Mouse (Mus musculus): ENCODE measurements around the gene Tenm4. TPM values are rescaled to one million over a fixed set of nuclear protein-coding genes. Genes with fewer than 3 reads are reported as not detected.

Gene Tenm4
- polyA plus RNA-seq, 1 experiment from 2014 or later = 0.68 TPM

DNA sequence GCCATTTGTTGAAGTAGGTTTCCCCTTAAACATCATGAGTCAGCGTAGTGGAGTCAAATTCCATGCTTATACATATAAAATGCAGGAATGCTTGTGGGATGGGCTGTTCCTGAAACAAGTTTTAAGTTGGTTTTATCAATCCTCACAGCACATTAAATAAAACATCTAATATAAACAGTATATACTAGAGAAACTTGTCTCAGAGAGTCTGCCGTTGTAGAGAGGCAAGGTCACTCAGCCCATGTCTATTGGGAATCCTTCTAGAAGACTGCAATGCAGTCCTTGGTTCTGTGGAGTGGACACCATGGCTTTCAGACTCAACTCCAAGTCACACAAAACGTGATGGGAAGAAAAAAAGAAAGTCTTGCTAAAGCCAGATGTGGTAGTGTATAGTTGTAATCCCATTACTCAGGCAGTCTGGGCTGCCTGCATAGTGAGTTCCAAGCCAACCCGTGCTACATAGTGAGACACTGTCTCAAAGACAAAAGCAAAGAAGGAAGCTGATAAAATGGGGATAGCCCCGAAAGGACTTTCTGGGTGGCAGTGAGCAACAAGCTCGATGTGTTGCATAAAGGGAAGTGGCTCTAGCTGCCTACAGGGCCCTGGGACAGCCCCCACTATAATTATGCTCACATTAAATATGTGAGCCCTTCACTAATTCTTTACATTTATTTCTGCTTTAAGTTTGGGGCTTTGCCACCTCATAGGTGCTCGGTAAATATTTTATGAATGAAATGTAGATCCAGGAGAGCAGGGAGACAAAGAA, 707.6 kb downstream of the Tenm4 start:
- H3K27me3 ChIP-seq (ENCODE audit: insufficient read depth, low read length) = no peaks in the 10 kb centered on the region
- no peaks in the 10 kb centered on the region for H3K9me3 ChIP-seq (ENCODE audit: low read length)
- no peak overlapping the region for H3K4me3 ChIP-seq (ENCODE audit: low read depth, low read length)
- no peak overlapping the region for H3K4me2 ChIP-seq (ENCODE audit: low read depth, low read length)
- H3K27ac ChIP-seq (ENCODE audit: low read depth) = no peak overlapping the region
- WGBS (ENCODE audit: insufficient replicate concordance) = 58% methylated on average over 7 of the region's 7 CpGs
- no peak overlapping the region for H3K9ac ChIP-seq (replicated peaks)
- DNase-seq (no peak), ATAC-seq (no peak)
- TF ChIP-seq CTCF (IDR thresholded peaks at IDR 0.05; ENCODE audit: low read depth) (no peak), EP300 (IDR thresholded peaks at IDR 0.05; ENCODE audit: low read depth) (no peak)
- H3K4me1 ChIP-seq (ENCODE audit: insufficient read depth) = no peaks in the 10 kb centered on the region
- H3K36me3 ChIP-seq (replicated peaks; ENCODE audit: insufficient read depth, low read length) = no peaks in the 10 kb centered on the region

GRCm38 (mm10) chr7:96879593-96879992, 708.5 kb downstream of the Tenm4 start:
- no peak for TF ChIP-seq CTCF (IDR thresholded peaks at IDR 0.05; ENCODE audit: low read depth)
- no peak for TF ChIP-seq EP300 (IDR thresholded peaks at IDR 0.05; ENCODE audit: low read depth)
- Histone ChIP-seq H3K27ac (ENCODE audit: low read depth) (no peak overlapping the region), H3K9me3 (ENCODE audit: low read length) (no peaks in the 10 kb centered on the region), H3K4me1 (ENCODE audit: insufficient read depth) (no peaks in the 10 kb centered on the region), H3K36me3 (replicated peaks; ENCODE audit: insufficient read depth, low read length) (no peaks in the 10 kb centered on the region), H3K4me3 (ENCODE audit: low read depth, low read length) (no peak overlapping the region), H3K27me3 (ENCODE audit: insufficient read depth, low read length) (no peaks in the 10 kb centered on the region), H3K4me2 (ENCODE audit: low read depth, low read length) (no peak overlapping the region), H3K9ac (replicated peaks) (no peak overlapping the region)
- ATAC-seq (no peak), DNase-seq (no peak)
- 71% methylated on average over 6 of the region's 6 CpGs for WGBS (ENCODE audit: insufficient replicate concordance)

GRCm38 (mm10) chr7:96880221-96880944, 709.3 kb downstream of the Tenm4 start:
- no peaks in the 10 kb centered on the region for H3K9me3 ChIP-seq (ENCODE audit: low read length)
- no peaks in the 10 kb centered on the region for H3K36me3 ChIP-seq (replicated peaks; ENCODE audit: insufficient read depth, low read length)
- H3K27ac ChIP-seq (ENCODE audit: low read depth) = no peak overlapping the region
- H3K9ac ChIP-seq (replicated peaks) = no peak overlapping the region
- no peak overlapping the region for H3K4me2 ChIP-seq (ENCODE audit: low read depth, low read length)
- no peak for DNase-seq
- ATAC-seq = no peak
- no peaks in the 10 kb centered on the region for H3K4me1 ChIP-seq (ENCODE audit: insufficient read depth)
- H3K4me3 ChIP-seq (ENCODE audit: low read depth, low read length) = no peak overlapping the region
- WGBS (ENCODE audit: insufficient replicate concordance) = 78% methylated on average over 6 of the region's 6 CpGs
- H3K27me3 ChIP-seq (ENCODE audit: insufficient read depth, low read length) = no peaks in the 10 kb centered on the region
- TF ChIP-seq CTCF (IDR thresholded peaks at IDR 0.05; ENCODE audit: low read depth) (no peak), EP300 (IDR thresholded peaks at IDR 0.05; ENCODE audit: low read depth) (no peak)

- H3K36me3 ChIP-seq (replicated peaks; ENCODE audit: insufficient read depth, low read length) = no peaks in the 10 kb centered on the region
- DNase-seq (no peak), ATAC-seq (no peak)
- H3K4me3 ChIP-seq (ENCODE audit: low read depth, low read length) = no peak overlapping the region
- no peaks in the 10 kb centered on the region for H3K9me3 ChIP-seq (ENCODE audit: low read length)
- no peak overlapping the region for H3K27ac ChIP-seq (ENCODE audit: low read depth)
- 64% methylated on average over 3 of the region's 3 CpGs for WGBS (ENCODE audit: insufficient replicate concordance)
- no peak for TF ChIP-seq CTCF (IDR thresholded peaks at IDR 0.05; ENCODE audit: low read depth)
- TF ChIP-seq EP300 (IDR thresholded peaks at IDR 0.05; ENCODE audit: low read depth) = no peak
- H3K9ac ChIP-seq (replicated peaks) = no peak overlapping the region
- no peaks in the 10 kb centered on the region for H3K4me1 ChIP-seq (ENCODE audit: insufficient read depth)
- no peaks in the 10 kb centered on the region for H3K27me3 ChIP-seq (ENCODE audit: insufficient read depth, low read length)
- H3K4me2 ChIP-seq (ENCODE audit: low read depth, low read length) = no peak overlapping the region
Observed at GRCm38 (mm10) chr7:96883297-96883696, 712.3 kb downstream of the Tenm4 start.

DNA sequence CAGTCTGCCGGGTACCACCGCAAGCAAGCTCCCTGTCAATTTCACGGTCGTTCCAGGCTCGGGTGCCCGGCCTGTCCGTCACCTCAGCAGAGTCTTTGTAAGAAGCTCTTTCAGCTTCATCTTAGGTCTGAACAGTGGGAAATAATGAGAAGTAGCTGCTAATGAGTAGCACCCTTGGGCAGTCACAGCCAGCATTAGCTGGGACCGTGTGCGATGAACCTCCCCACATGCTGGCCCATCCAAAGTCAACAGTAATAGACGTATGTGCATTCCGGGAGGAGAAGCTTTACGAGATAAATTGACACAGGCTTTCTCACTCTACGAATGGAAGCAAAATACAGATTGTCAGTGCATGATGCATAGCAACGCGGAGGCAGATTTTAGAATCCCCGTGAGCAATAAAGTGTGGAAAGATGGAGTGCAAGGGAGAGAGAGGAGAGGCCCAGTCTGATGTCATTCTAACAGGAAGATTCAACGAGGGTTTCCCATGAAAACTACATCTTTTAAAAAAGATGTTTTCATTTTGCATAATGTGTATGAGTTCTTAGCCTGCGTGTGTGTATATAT, 716.1 kb downstream of the Tenm4 start:
- DNase-seq = no peak
- no peak for ATAC-seq
- no peaks in the 10 kb centered on the region for H3K4me1 ChIP-seq (ENCODE audit: insufficient read depth)
- no peak for TF ChIP-seq EP300 (IDR thresholded peaks at IDR 0.05; ENCODE audit: low read depth)
- no peak for TF ChIP-seq CTCF (IDR thresholded peaks at IDR 0.05; ENCODE audit: low read depth)
- H3K27ac ChIP-seq (ENCODE audit: low read depth) = no peak overlapping the region
- H3K4me2 ChIP-seq (ENCODE audit: low read depth, low read length) = no peak overlapping the region
- no peak overlapping the region for H3K9ac ChIP-seq (replicated peaks)
- no peak overlapping the region for H3K4me3 ChIP-seq (ENCODE audit: low read depth, low read length)
- H3K9me3 ChIP-seq (ENCODE audit: low read length) = no peaks in the 10 kb centered on the region
- H3K36me3 ChIP-seq (replicated peaks; ENCODE audit: insufficient read depth, low read length) = no peaks in the 10 kb centered on the region
- no peaks in the 10 kb centered on the region for H3K27me3 ChIP-seq (ENCODE audit: insufficient read depth, low read length)
- 84% methylated on average over 18 of the region's 18 CpGs for WGBS (ENCODE audit: insufficient replicate concordance)

Data from liver, postnatal 0 days (tissue).